In the genomic region with DNA sequence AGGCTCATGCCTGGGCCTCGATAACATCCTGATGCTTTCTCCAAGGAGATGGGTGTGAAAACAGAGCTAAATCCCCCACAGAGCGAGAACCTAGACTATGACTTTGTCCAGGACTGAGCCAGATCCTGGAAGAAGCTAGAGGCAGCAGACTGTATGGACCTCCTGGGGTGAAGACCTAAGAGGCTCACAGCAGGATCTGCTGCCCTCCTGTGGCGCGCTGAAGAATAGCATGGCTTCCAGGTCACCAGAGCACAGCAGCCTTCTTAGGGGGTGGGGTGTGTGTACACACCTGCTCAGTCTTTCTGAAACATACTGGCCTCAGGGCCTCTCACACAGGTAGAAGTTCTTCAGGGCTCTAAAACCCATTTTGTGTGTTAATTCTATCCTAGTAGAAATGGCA, we compare ENCODE assay signal across 8 mouse cellular contexts. TPM values are rescaled to one million over a fixed set of nuclear protein-coding genes. Genes with fewer than 3 reads are reported as not detected.
DNase-seq lines count a peak whose midpoint lies in the region; ATAC-seq lines count a peak whose summit lies in the region.

No protein-coding gene starts in this region.

- H3K4me1 ChIP-seq in intestine, embryonic 16.5 days (ENCODE audit: control insufficient read depth, insufficient read depth, low read length): 0 out of 2 replicates have a peak, but pooled peaks cover 3% of the 10 kb centered on the region
- no peaks in the 10 kb centered on the region for H3K4me1 ChIP-seq in limb, embryonic 11.5 days (ENCODE audit: control insufficient read depth, insufficient read depth, low read length)
- no peaks in the 10 kb centered on the region for H3K4me1 ChIP-seq in midbrain, embryonic 13.5 days (replicated peaks)

- peak; percentile 95 for ATAC-seq in common myeloid progenitor, adult 5-6 weeks (replicated peaks; ENCODE audit: low read depth, poor library complexity, severe bottlenecking)
- ATAC-seq in intestine, embryonic 16.5 days: peak; percentile 89
- ATAC-seq in limb, embryonic 11.5 days (ENCODE audit: insufficient number of reproducible peaks, low FRiP score, low TSS enrichment, low read depth): no peak; the same call in 1 of the 2 replicates
- peak; percentile 56 for ATAC-seq in midbrain, embryonic 13.5 days

- H3K27ac ChIP-seq in intestine, embryonic 16.5 days (ENCODE audit: low read length): no peak overlapping the region
- H3K27ac ChIP-seq in limb, embryonic 11.5 days (replicated peaks; ENCODE audit: low read depth, low read length): no peak overlapping the region
- no peak overlapping the region for H3K27ac ChIP-seq in midbrain, embryonic 13.5 days

- H3K9me3 ChIP-seq in intestine, embryonic 16.5 days (ENCODE audit: control insufficient read depth, low read length): no peaks in the 10 kb centered on the region
- H3K9me3 ChIP-seq in limb, embryonic 11.5 days (ENCODE audit: control insufficient read depth, low read length): no peaks in the 10 kb centered on the region
- H3K9me3 ChIP-seq in midbrain, embryonic 13.5 days: no peaks in the 10 kb centered on the region

- no peaks in the 10 kb centered on the region for H3K27me3 ChIP-seq in intestine, embryonic 16.5 days (replicated peaks; ENCODE audit: control insufficient read depth, insufficient read depth, low read length)
- H3K27me3 ChIP-seq in limb, embryonic 11.5 days (ENCODE audit: control insufficient read depth, insufficient read depth, low read length): no peaks in the 10 kb centered on the region
- no peaks in the 10 kb centered on the region; the same call in 1 of the 2 replicates for H3K27me3 ChIP-seq in midbrain, embryonic 13.5 days

- no peak overlapping the region for H3K4me2 ChIP-seq in intestine, embryonic 16.5 days (ENCODE audit: low read depth, low read length)
- no peak overlapping the region for H3K4me2 ChIP-seq in limb, embryonic 11.5 days (ENCODE audit: low read depth, severe bottlenecking)
- no peak overlapping the region for H3K4me2 ChIP-seq in midbrain, embryonic 13.5 days (replicated peaks)

- WGBS in intestine, embryonic 16.5 days: 20% methylated on average over 4 of the region's 4 CpGs
- 21% methylated on average over 4 of the region's 4 CpGs for WGBS in limb, embryonic 11.5 days
- WGBS in midbrain, embryonic 13.5 days: 25% methylated on average over 4 of the region's 4 CpGs

- H3K36me3 ChIP-seq in intestine, embryonic 16.5 days (ENCODE audit: control insufficient read depth, insufficient read depth, low read length): no peaks in the 10 kb centered on the region
- no peaks in the 10 kb centered on the region for H3K36me3 ChIP-seq in limb, embryonic 11.5 days (ENCODE audit: control insufficient read depth, insufficient read depth, low read length)
- no peaks in the 10 kb centered on the region for H3K36me3 ChIP-seq in midbrain, embryonic 13.5 days

- no peak overlapping the region for H3K9ac ChIP-seq in intestine, embryonic 16.5 days (ENCODE audit: low read depth, low read length)
- no peak overlapping the region for H3K9ac ChIP-seq in limb, embryonic 11.5 days (ENCODE audit: low read length)
- no peak overlapping the region for H3K9ac ChIP-seq in midbrain, embryonic 13.5 days (replicated peaks)

- no peak overlapping the region for H3K4me3 ChIP-seq in intestine, embryonic 16.5 days (ENCODE audit: low read length)
- H3K4me3 ChIP-seq in limb, embryonic 11.5 days (ENCODE audit: low read depth, low read length): no peak overlapping the region
- no peak overlapping the region for H3K4me3 ChIP-seq in midbrain, embryonic 13.5 days (replicated peaks)

- peak; percentile 39 to 43 for DNase-seq in left cerebral cortex, adult 18-20 months (ENCODE audit: low spot score in 2 of 2)
- no peak for DNase-seq in left cerebral cortex, adult 11 months (ENCODE audit: low spot score)
- DNase-seq in gastrocnemius, postnatal 10 days: peak; percentile 65
- DNase-seq in limb, embryonic 11.5 days (ENCODE audit: low spot score): peak; percentile 66
- peak; percentile 47 to 80 for DNase-seq in spleen, postnatal 10 days (ENCODE audit: low spot score in 2 of 2)

RNA-seq across cellular contexts. Expression of gene Coq8a, which starts 15.6 kb away (rescaled TPM):
- total RNA-seq in left cerebral cortex, adult 18-20 months (2021): 10 to 100 TPM; 54.1 to 54.2 TPM
- 20.9 and 31.6 TPM in 2 replicates for total RNA-seq in common myeloid progenitor, adult 5-6 weeks (2017)
- 100 to 1,000 TPM; 324 to 400 TPM for total RNA-seq in gastrocnemius, postnatal 10 days (2021)
- 24.8 and 30.4 TPM in 2 replicates for polyA plus RNA-seq in intestine, embryonic 16.5 days (2015; fragmentation: Nextera tagmentation; extraction: Ambion mirVana)
- 2.0 and 2.3 TPM in 2 replicates for polyA plus RNA-seq in limb, embryonic 11.5 days (2014; fragmentation: Nextera tagmentation; extraction: Ambion mirVana)
- polyA plus RNA-seq in midbrain, embryonic 13.5 days (2015; fragmentation: Nextera tagmentation; extraction: Ambion mirVana): 2.2 and 2.6 TPM in 2 replicates

RNA-seq across cellular contexts. Expression of gene Psen2, which starts 48.2 kb away (rescaled TPM):
- total RNA-seq in left cerebral cortex, adult 18-20 months (2021): 10 to 100 TPM; 18.4 to 19.7 TPM
- total RNA-seq in common myeloid progenitor, adult 5-6 weeks (2017): 20.8 and 24.3 TPM in 2 replicates
- total RNA-seq in gastrocnemius, postnatal 10 days (2021): 10 to 100 TPM; 11.3 to 11.7 TPM
- 22.6 and 25.2 TPM in 2 replicates for polyA plus RNA-seq in intestine, embryonic 16.5 days (2015; fragmentation: Nextera tagmentation; extraction: Ambion mirVana)
- 7.4 and 8.3 TPM in 2 replicates for polyA plus RNA-seq in limb, embryonic 11.5 days (2014; fragmentation: Nextera tagmentation; extraction: Ambion mirVana)
- 10.7 and 11.1 TPM in 2 replicates for polyA plus RNA-seq in midbrain, embryonic 13.5 days (2015; fragmentation: Nextera tagmentation; extraction: Ambion mirVana)
